Mouse (Mus musculus) ES-E14 (cell line): ENCODE data around the gene Shld1. TPM values are rescaled to one million over a fixed set of nuclear protein-coding genes. Genes with fewer than 3 reads are reported as not detected.
A peak's percentile ranks its signal among the peaks of the same experiment; 100 is the strongest.

ENCODE experiments used
- DNase-seq: peaks from one replicate; pipeline ENCODE4 v3.0.0-alpha.2; 2013; ENCODE audit warnings: low read depth, low spot score
- H3K27ac ChIP-seq: 2 replicates; pipeline ENCODE4 v1.5.1; 2012; ENCODE audit warnings: low read depth, mild to moderate bottlenecking, low read length, moderate library complexity, mixed read lengths; ENCODE audit not compliant: poor library complexity, insufficient read depth, severe bottlenecking
- H3K36me3 ChIP-seq: 2 replicates; pipeline ENCODE4 v1.6.1; 2012; ENCODE audit warnings: mild to moderate bottlenecking, low read length, moderate library complexity, mixed read lengths; ENCODE audit not compliant: control insufficient read depth, poor library complexity, insufficient read depth, severe bottlenecking
- H3K4me1 ChIP-seq, 2 experiments: fragments of 150-350 bp in 1 of 2; sonication (generic) in 1 of 2; 2 replicates each; pipeline ENCODE4 v1.6.1; 2012; ENCODE audit warnings: low read length in 2 of 2, mild to moderate bottlenecking in 1 of 2, mixed read lengths in 1 of 2; ENCODE audit not compliant: control insufficient read depth in 2 of 2, insufficient read depth in 2 of 2, poor library complexity in 1 of 2
- H3K4me3 ChIP-seq, 2 experiments: fragments of 150-350 bp in 1 of 2; sonication (generic) in 1 of 2; 2 replicates each; pipeline ENCODE4 v1.5.1; 2012; ENCODE audit warnings: low read length in 2 of 2, low read depth in 1 of 2, mild to moderate bottlenecking in 1 of 2, mixed read lengths in 1 of 2; ENCODE audit not compliant: insufficient read depth in 1 of 2, poor library complexity in 1 of 2, severe bottlenecking in 1 of 2
- H3K9ac ChIP-seq: 2 replicates; pipeline ENCODE4 v1.6.1; 2012; ENCODE audit warnings: low read depth, mild to moderate bottlenecking, low read length, mixed read lengths; ENCODE audit not compliant: poor library complexity, insufficient read depth, severe bottlenecking
- H3K9me3 ChIP-seq: fragments of 150-350 bp; sonication (generic); 2 replicates; pipeline ENCODE4 v1.6.1; 2012; ENCODE audit warnings: low read depth, mild to moderate bottlenecking, low read length; ENCODE audit not compliant: control insufficient read depth, insufficient read depth
- CHD2 ChIP-seq: IDR thresholded peaks from 2 replicates; pipeline ENCODE4 v1.6.1; 2014; ENCODE audit warnings: mild to moderate bottlenecking, low read depth, low read length, inconsistent platforms
- HCFC1 ChIP-seq: IDR thresholded peaks from 2 replicates; pipeline ENCODE4 v1.6.1; 2012; ENCODE audit warnings: low read length, inconsistent platforms, borderline replicate concordance; ENCODE audit not compliant: insufficient read depth
- MAFK ChIP-seq: IDR thresholded peaks from 2 replicates; pipeline ENCODE4 v1.6.1; 2014; ENCODE audit warnings: mild to moderate bottlenecking, low read depth, low read length, inconsistent platforms; ENCODE audit not compliant: insufficient read depth
- ZC3H11A ChIP-seq: IDR thresholded peaks from 2 replicates; pipeline ENCODE4 v1.6.1; 2012; ENCODE audit warnings: low read depth, mild to moderate bottlenecking, inconsistent platforms, low read length, borderline replicate concordance
- ZNF384 ChIP-seq: IDR thresholded peaks from 2 replicates; pipeline ENCODE4 v1.6.1; 2012; ENCODE audit warnings: low read depth, low read length, inconsistent platforms
- in situ Hi-C, 2 experiments: fragments of 600-800 bp; cut with MboI; formaldehyde crosslinking; loops; one replicate each; pipeline ENCODE4 v1.15.1; 2025; ENCODE audit warnings: low sequenced_read_pairs in 2 of 2, inconsistent platforms in 1 of 2; ENCODE audit not compliant: unreplicated experiment in 2 of 2
- total RNA-seq: library from RNA; depleted of rRNA; stranded (reverse); fragments of 300-350 nt; gene quantifications from 2 replicates; pipeline ENCODE4 v1.2.3, GENCODE M21; 2012

The Shld1 gene
- total RNA-seq, 1 experiment, result 9.2 TPM

DNA sequence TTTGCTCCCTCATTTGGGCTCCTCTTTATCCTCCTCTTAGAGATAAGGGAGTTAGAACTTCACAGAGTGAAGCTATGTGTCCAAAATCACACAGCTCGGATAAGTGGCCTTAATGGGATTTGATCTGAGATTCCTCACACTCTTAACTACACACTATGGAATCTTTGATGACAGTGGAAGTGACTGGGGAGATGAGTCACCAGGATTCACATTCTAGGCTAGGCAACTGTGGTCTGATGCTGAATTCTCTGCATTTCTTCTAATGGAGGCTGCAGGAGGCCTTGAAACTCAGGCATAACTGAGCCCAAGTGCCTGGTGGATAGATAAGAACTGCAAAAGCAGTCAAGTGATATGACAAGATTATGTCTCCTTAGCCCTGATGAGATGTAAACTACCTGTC is 84.1 kb downstream of the Shld1 start:
- no peak overlapping the region for H3K4me3 ChIP-seq
- no peaks in the 10 kb centered on the region for H3K36me3 ChIP-seq
- no peaks in the 10 kb centered on the region for H3K9me3 ChIP-seq
- no peak overlapping the region for H3K9ac ChIP-seq
- no peak overlapping the region for H3K27ac ChIP-seq
- no peaks in the 10 kb centered on the region for H3K4me1 ChIP-seq
- no peak for DNase-seq
- in situ Hi-C loops, result no loop called here
- TF ChIP-seq CHD2, result no peak
- no peak for TF ChIP-seq HCFC1
- TF ChIP-seq MAFK, result no peak
- no peak for TF ChIP-seq ZNF384

- Histone ChIP-seq H3K4me1 (no peaks in the 10 kb centered on the region), H3K4me3 (peak within 1 kb of the TSS; percentile 71 to 75), H3K27ac (no peak within 1 kb of the TSS), H3K9ac (peak within 1 kb of the TSS; percentile 36; the same call in 1 of the 2 replicates), H3K9me3 (no peaks in the 10 kb centered on the region), H3K36me3 (no peaks in the 10 kb centered on the region)
- TF ChIP-seq HCFC1 (no peak), CHD2 (no peak), ZC3H11A (no peak), MAFK (no peak), ZNF384 (no peak)
- in situ Hi-C loops, result no loop called here
- no peak for DNase-seq
Measured at GRCm38 (mm10) chr2:132780978-132781377, 94.2 kb downstream of the Shld1 start, which contains the start of gene Chgb. TSS of gene Chgb (plus strand) at chr2:132781278.

DNA sequence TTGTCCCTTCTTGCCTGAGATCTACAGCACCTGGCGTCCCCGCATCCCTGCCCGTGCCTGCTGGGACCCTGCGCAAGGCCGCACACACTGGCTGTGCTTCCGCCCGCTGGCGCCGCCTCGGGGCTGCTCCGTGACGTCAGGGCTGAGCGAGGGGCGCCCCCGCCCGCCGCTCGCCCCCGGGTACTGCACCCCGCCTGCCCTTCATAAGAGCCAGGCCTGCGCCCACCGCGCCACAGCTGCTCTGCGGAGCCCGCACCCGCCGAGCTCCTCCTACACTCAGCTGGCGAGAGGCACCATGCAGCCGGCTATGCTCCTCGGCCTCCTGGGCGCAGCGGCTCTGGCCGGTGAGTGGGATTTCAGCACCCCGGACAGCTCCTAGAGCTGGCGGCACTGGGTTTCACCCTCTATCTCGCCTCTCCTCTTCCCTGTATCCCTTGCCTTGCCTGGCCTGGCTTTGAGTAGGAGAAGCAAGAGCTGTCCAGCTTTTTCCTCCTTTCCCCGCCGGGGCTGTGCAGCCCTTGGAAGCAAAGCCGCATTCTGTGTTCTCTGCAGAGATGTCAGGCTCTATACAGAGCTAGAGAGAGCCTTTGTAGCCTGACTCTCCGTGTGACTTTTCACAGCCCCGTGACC is 94.8 kb downstream of the Shld1 start:
- peak overlapping the region; percentile 71 to 75 for H3K4me3 ChIP-seq
- H3K9ac ChIP-seq, result peak overlapping the region; percentile 36; the same call in 1 of the 2 replicates
- in situ Hi-C loops, result no loop called here
- TF ChIP-seq ZC3H11A (no peak), HCFC1 (peak; percentile 54; the same call in 1 of the 2 replicates)
- no peak overlapping the region for H3K27ac ChIP-seq
- H3K36me3 ChIP-seq, result no peaks in the 10 kb centered on the region
- peak; percentile 91 for DNase-seq
- no peaks in the 10 kb centered on the region for H3K9me3 ChIP-seq
- no peaks in the 10 kb centered on the region for H3K4me1 ChIP-seq

GRCm38 (mm10) chr2:132784039-132784438 is 97.3 kb downstream of the Shld1 start:
- no peak overlapping the region for H3K27ac ChIP-seq
- H3K9ac ChIP-seq, result no peak overlapping the region
- no peaks in the 10 kb centered on the region for H3K4me1 ChIP-seq
- no peaks in the 10 kb centered on the region for H3K9me3 ChIP-seq
- H3K36me3 ChIP-seq, result no peaks in the 10 kb centered on the region
- no peak for DNase-seq
- no peak overlapping the region for H3K4me3 ChIP-seq
- no peak for TF ChIP-seq MAFK
- no peak for TF ChIP-seq ZNF384
- TF ChIP-seq CHD2, result no peak
- TF ChIP-seq HCFC1, result no peak
- TF ChIP-seq ZC3H11A, result no peak
- in situ Hi-C loops, result no loop called here
